Mouse (Mus musculus): ENCODE measurements around the gene Asphd2. TPM values are rescaled to one million over a fixed set of nuclear protein-coding genes. Genes with fewer than 3 reads are reported as not detected.
"Not testable (repeated sequence)": the region's sequence is repeated elsewhere in the genome, so short reads cannot be mapped to it uniquely, and the experiment has no call there.

Gene Asphd2
- total RNA-seq (2022): under 1 TPM in 3 of 4 experiments, not detected in 1; 0.15 to 0.99 (median 0.20) TPM

DNA sequence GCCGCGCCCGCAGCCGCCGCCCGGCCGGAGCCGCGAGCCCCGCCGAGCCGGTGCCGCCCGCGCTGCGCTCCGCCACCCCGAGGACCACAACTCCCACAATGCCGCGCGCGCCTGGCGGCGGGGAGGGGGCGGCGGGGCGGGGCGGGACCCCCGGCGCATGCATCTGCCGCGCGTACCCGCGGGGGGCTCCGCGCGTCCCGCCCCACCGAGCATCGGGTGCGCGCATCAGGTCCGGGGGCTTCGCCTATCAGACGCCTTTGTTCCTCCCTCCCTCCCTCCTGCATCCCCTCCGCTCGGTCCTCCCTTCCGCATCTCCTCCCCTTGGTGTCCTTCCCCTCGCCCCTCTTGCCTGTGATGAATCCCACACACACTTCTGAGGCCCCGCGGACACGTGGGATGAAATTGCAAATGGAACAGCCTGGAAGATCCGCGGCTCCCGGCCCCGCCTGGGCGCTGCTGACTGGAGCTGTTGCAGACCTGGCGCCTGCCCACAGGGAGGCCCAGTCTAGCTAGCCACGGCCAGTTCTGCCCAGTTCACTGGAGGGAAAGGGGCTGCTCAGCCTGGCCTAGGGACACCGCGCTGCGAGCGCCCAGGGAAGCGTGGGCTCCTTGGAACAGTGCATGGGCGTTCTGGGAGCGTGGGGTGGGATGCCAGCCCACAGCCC is at the start of gene Asphd2:
Gene Asphd2 (minus strand): TSS at position 88 of the 665 bp plus-strand sequence.
- DNase-seq (ENCODE audit: low spot score in 2 of 2): no peak

DNA sequence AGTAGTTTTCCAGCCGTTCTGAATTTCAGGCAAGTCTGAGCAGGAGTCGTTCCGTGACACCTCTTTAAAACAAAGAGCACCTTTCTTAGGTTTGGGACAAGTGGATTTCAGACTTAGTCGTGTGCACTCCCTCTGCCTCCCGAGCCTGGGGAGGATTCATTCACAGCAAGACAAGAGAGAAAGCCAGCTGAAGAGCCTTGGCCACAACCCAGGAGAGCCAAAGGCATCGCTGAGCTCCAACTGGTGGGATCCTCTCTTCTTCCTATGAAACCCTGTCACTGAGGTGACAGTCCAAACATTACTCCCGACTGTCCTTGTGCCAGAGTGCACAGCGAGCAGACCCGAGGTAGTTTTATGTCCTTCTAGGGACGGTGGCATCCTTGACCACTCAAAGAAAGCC is 43.9 kb upstream of the Asphd2 start:
- DNase-seq (ENCODE audit: low spot score in 2 of 2): no peak

DNA sequence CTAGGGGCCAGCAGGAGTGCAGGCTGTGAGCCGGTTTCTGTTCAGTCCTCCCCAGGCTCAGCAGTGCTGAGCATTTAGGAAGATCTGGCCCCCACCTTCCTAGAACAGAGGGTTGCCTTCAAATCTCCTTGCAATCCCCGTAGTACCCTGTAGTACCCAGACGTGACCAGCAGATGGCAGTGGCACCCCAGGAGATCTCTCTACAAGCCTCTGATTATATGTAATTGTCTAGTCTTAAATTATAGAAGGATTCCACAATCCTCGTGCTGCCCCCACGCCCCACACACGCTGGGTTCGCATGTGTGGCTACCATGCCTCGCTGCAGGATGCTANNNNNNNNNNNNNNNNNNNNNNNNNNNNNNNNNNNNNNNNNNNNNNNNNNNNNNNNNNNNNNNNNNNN is 38.3 kb upstream of the Asphd2 start:
- peak; percentile 28 to 32 for DNase-seq (ENCODE audit: low spot score in 2 of 2)

DNA sequence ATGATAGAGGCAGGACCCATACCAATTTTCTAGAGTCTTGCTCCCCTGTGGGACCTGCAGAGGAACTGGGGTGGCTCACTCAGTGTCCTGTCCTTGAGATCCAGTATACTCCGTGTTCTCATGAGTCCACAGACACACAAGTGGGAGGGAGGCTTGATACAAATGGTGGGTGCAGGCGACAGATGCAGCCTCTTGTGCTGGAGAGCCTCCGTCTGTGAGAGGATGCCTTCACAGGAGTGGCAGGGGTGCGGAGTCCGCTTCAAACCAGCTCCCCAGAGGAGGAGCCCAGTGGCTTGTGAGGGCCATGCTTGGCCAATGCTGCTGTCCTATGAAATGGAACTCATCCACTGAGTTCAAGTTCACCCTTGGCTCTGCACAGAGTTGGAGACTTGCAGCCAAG is 37.4 kb upstream of the Asphd2 start:
- no peak for DNase-seq (ENCODE audit: low spot score in 2 of 2)

DNA sequence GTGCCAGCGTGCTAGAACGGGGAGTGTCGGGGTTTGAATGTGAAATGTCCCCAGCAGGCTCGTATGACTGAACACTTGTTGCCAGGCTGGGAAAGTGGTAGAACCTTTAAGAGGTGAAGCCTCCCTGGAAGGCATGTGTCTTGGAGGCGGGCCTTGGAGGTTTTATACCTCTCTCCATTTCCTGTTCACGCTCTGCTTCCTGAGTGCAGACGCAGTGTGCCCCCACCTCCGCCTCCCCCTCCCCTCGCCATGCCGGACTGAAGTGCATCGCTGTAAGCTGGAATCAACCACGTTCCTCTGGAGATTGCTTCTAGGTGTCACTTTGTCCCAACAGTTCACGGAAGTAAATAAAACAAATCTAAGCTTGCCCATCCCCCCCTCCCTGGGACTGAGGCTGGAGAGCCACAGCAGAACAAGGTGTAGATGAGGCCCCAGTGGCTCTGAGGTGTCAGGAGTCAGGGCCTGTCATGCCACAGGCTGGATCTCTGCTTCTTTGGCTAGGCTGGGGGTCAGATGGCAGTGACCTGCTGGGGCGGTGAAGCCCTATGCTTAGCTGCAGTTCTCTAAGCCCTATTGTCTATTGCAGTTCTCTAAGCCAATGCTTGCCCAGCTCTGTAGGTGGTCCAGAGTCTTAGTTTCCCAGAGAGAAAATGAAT is 36.6 kb upstream of the Asphd2 start:
- no peak for DNase-seq (ENCODE audit: low spot score in 2 of 2)

DNA sequence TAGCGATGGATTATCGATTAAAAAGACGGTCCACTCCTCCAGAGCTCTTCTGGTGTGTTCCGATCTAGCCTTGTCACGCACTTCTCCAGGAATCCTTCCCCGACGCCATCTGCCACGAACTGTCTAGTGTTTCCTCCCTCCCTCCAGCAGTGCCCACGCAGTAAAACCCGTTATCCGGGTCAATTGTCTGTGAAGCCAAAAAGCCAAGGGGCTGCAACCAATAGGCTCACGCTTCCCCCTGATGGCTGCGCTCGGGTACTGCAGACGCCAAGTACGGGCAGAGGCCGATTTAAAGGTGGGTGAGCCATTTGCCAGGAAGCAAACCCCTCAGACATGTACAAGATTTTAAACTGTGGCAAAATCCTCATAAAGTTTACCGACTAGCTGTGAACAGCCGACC is 34.3 kb upstream of the Asphd2 start:
- DNase-seq (ENCODE audit: low spot score in 2 of 2): no peak

DNA sequence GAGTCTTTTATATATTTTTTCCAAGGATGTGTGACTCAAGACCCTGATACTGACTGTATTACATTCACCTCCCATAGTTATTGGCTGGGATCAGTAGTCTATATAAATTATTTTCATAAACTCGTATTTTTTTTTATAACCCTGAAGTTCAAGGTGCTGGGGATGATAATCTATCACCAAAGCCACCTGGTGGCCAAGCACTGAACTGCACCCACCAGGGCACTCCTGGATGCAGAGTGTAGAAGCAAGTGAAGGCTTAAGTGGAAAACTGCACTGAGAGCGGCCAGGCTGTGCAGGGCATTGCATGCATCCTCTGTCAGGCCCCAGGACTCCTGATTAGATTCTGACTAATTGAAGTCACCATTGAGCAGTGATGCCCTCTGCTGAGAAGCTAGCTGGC is 32.6 kb upstream of the Asphd2 start:
- no peak for DNase-seq (ENCODE audit: low spot score in 2 of 2)

DNA sequence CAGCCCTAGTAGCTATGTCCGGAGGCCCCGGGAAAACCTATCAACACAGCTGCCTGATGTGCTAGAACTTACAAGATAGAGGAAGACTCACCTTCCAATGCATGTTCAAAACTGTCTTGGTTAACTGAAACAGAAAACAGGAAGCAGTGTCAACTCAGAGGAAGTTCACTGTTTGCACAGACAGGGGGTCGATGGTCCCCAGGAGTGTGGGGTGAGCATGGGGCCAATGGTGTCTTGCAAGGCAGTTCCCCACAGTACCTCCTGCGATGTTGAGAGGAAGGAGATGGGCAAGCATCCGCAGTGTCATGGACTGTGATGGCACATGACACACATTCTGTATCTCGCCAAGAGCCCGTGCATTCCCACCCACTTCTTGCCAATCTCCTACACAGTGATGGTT is 32.0 kb upstream of the Asphd2 start:
- DNase-seq (ENCODE audit: low spot score in 2 of 2): no peak

DNA sequence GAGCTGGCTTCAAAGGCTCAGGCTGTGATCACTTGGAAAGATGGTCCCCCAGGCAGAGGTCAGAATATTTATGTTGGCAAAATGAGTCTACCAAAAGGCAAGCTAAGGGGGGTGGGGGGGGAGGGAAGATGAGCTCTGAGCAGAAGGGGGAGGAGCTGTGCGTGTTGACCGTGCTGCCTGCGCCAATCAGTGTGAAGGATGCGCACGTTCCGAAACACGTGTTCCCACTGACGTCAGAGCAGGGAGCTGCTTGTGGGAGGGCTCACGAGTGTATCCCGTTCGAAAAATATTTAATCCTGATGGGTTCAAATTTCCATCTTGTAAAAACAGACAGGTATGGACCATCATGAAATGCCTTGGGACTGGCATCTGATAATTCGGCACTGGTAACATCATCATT is 24.9 kb upstream of the Asphd2 start:
- DNase-seq (ENCODE audit: low spot score in 2 of 2): no peak

DNA sequence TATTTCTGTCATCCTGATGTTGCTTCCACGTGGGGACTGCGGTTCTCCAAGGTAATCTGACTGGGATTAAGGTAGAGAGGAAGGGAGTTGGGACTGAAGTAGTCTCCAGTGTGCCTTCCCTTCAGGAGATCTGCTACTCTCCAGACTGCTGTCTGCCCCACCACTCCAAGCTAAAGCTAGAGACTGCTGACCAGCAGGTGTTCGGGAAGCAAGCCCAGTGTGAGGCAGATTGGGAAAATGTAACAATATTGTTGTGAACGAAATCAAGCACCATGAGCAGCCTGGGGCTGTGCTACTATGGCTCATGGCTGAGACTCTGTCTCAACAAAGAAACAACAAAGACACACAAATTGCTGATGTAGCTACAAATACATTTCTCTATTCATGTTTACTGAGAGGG is 23.4 kb upstream of the Asphd2 start:
- DNase-seq (ENCODE audit: low spot score in 2 of 2): no peak

DNA sequence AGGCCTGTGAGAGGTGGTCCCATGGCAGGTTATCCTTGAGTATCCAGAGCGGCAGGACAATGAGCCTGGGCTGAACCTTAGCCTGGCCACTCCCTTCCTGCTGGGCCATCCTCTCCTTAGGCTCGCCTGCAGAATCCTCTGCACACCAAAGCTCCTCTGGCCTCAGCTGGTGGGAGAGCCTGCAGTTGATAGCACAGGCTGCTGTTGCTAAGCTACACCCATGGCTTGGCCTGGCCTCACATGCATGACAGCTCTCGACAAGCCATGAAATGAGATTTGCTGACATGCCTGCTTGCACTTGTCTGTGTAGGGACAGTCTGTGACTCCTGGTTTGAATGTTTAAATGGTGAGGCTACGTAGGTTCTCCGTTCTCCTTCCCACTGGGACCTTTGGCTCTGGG is 22.0 kb upstream of the Asphd2 start:
- DNase-seq (ENCODE audit: low spot score in 2 of 2): no peak

DNA sequence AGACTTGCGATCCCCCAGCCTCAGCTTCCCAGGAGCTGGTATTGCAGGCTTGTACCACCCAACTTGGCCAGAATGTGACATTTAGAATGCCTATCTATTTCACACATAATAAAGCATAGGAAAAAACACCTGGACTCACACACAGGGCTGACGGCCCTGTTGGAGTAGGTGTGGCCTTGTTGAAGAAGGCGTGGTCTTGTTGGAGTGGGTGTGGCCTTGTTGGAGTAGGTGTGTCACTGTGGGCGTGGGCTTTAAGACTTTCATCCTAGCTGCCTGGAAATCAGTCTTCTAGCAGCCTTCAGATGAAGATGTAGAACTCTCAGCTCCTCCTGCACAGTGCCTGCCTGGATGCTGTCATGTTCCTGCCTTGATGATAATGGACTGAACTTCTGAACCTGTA is 18.1 kb upstream of the Asphd2 start:
- not testable (repeated sequence) for DNase-seq (ENCODE audit: low spot score in 2 of 2)

DNA sequence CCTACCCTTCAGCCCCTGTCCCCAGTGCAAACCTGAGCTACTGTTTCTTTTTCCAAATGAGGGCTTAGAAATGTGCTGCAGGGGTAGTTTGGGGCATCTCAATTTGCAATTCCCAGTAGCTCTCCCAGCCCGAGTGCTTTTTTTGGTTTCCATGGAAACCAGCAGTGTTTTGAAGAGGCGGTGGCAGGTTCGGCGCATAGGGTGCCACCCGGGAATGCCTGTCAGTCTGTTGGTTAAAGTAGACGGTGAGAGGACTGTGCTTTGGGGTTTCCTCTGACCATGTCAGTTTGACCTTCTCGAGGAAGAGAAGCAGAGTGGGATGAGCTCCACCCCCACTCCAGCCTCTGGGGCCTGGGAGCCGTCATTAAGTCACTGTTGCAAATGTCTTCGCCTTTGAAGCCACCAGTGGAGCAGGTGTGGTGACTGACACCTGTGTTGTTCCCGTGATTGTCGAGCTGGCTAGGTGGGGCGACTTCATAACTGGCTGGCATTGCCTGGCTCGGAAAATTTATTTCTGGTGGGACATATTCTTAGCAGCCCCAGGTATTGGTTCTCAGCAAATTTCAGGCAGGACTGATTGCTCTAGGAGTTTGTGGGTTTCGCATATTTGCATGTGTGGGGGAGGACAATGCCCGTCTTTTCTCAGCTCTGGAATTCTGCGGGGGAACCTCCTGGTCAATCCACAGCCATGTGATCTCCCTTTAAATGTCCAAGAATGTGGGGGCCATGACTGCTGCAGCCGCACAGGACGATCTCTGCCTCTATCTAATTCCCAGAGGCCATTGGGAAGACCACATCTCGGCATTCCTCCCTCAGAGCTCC is 17.1 kb upstream of the Asphd2 start:
- DNase-seq (ENCODE audit: low spot score in 2 of 2): no peak

DNA sequence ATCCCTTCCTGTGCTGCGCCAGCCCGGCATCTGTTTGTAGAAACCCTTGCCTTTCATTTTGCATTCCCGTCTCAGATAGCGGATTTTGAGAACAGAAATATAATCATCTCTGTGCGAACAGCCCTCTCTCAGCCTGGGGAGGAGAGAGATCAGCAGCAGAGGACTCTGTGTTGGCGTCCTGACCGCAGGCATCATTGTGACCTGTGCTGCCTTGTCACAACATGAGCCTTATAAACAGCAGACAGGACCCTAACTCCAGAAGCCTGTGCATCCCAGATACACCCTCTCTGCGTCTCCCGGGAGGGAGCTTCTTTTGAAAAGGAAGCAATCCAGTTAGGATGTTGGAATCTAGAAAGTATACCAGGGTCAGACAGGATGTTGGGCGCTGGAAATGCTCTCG is 16.4 kb upstream of the Asphd2 start:
- DNase-seq (ENCODE audit: low spot score in 2 of 2): no peak

DNA sequence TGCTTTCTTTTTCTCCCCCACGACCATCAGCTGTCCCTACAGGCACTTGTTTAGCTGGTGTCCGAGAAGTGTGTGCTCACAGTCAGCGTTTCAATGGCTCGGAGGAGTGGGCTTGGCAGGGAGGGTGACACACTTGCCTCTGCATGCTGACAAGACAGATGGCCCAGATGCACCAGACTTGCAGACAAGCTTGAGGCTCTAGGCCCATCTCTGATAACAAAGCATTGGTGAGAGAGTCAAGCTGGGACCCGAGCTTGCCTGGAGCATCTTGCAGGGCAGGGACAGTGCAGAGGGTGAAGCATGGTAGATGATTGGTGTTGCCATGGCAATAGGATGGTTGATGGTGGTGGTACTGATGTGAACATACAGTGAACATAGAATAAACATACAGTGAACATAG is 14.6 kb upstream of the Asphd2 start:
- no peak for DNase-seq (ENCODE audit: low spot score in 2 of 2)

DNA sequence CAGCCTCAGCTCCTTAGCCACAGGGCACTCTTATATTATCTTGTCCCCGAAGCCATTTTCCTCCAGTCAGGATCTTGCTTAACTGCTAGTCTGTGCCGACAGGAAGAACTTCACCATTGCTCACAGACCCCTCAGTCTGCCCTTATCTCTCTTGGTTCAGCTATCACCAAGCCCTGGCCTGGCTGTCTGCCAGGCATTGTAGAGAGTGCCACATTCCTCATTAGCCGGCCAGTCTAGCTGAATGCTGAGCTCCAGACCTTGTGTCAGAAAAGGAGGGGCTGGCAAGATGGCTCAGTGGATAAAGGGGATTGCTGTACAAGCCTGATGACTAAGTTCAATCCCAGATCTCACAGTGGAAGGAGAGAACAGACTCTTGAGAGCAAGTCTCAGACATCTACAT is 11.4 kb upstream of the Asphd2 start:
- no peak for DNase-seq (ENCODE audit: low spot score in 2 of 2)

DNA sequence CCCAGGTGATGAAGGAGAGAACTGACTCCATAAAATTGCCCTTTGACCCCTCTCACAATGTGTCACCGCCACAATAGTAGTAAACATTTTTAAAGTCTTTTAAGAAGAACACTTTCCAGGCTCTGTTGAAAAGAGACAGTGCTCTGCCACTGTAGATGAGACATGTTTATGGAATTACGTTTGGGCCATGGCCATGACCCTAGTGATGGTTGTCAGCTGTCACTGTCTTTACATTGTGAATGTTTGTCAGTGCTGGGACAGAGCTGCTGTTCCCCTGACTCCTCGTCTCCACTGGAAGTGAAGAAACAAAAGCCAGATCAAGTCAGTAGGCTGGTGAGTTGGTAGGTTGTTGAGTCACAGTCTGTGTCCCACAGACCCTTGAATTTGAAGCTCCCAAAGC is 7.8 kb upstream of the Asphd2 start:
- DNase-seq (ENCODE audit: low spot score in 2 of 2): no peak

DNA sequence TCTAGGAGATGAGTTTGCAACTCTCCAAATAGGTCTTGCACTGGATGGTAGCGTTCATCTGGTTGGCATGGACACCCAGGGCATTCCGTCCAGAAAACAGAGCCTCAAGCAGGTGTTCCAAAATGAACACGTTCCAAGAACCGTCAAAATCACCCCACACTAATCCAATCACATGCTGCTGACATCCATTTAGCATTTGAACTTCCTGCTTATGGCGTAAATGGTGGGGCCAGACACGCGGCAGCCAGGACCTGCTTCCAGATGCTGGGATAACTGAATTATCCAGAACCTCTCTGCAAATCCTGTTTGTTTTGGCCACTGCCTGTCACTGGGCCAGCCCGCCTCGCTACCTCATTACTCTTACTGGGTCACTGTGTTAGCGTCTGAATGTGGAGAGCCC is 4.6 kb upstream of the Asphd2 start:
- no peak for DNase-seq (ENCODE audit: low spot score in 2 of 2)

DNA sequence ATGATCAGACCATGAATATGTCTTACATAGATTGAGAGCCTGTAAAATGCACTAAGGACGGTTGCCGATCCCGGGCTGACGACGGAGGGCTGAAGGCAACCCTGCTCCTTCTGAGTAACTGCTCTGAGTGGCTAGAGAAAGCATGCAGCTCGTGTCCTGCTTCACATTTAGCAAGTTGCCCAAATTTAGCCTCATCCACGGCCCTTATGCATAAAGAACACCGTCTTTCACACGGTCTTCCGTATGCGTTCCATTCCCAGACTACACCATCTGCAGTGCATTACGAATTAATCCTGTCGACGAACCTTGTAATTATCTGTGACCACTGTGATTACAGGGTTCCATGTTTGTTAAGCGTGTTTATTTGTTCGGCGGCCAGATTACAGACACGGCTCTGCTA is 1.4 kb upstream of the Asphd2 start:
- no peak for DNase-seq (ENCODE audit: low spot score in 2 of 2)

DNA sequence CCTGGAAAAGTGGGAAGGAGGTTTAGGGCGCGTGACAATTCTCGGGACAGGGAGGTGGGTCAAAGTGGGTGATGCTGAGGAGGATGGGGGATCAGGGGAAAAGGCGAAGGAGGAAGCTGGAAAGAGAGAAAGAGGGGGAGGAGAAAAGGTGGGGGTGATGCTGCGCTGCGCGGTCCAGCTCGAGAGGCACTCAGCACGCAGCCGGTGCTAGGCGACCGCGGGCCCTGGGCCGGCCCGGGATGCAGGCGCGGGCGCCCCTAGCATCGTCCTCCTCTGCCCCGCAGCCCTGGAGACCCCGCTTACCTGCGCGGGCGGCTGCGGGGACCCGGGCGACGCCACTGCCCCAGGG is 277 bp downstream of the Asphd2 start:
- no peak for DNase-seq (ENCODE audit: low spot score in 2 of 2)

DNA sequence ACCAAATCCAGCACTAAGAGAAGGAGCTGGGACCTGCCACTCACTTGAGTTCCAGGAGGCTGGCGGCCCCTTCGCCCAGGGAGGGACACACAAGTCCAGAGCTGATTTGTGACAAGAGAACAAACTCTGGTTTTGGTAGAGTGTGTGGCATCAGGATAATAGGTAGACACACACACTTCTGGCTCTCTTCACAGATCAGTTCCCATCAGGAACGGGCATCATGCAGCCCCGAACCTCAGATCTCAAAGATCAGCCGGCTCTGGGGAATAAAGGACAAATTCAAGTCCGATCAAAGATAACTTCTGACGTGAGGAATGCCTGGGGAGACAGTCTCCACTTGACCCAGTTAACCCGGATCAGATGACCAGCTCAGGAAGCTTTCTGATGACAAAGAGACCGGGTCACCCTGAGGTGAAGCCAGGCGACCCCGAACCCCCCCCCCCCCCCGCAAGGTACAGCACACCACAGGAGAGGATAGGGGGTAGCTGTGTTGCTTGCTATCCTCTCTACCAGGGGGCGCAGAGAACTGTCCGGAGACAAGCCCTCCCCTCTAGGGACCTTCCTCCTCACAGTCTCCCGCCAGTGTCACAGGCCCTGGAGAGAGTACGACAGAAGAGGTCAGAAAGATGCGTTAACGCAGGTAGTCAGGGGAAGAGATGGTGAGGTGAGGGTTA is 788 bp downstream of the Asphd2 start:
- no peak for DNase-seq (ENCODE audit: low spot score in 2 of 2)

DNA sequence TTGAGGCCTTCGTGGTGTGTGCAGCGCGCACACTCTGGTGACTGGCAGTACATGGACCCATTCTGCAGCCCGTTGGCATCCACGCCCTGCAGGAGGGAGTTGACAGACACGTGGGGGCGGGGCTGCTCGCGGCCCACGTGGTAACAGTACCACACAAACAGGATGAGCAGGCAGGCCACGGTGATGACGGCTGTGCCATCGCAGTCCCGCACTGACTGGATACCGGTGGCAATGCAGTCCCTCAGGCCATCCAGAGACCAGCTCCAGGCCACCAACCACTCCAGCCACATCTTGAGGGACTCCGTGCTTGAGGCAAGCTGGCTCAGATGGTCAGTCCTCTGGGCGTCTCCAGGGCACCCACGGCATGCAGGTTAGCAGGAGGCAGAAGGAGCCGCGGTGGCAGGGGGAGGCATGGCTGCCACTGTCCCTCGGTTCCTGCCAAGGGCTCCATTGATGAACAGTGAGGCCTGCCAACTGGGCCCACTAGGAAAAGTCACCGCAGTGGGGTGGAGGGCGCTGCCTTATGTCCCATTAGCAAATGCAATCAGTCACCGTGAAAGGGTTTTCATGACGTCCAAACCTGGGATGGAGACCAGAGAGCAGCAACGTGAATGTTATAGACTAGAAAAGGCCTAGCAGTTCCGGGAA is 2.9 kb downstream of the Asphd2 start:
- DNase-seq (ENCODE audit: low spot score in 2 of 2): no peak

Data from gastrocnemius, adult 8-10 months (tissue).